In the genomic region with DNA sequence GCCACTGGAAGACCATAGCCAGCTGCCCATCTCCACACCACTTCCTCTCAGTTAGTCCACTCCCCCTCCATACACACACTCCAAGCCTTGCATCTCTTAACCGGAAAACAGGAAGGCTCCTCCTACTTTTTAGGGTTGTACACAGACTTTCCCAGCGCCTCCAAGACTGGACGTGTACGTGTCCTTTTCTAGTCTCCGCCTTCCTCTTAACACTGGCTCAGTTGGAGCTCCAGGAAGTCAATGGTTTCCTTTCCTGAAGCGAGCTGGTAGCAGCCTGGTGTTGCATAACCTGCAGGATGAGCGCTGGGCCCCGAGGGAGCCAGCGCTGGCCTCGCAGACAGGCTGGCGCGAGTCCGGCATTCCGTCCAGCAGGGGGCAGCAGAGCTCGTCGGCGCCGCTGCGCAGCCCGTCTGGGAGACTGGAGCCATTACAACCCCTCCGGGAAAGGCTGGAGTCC, we compare ENCODE assay signal across 8 mouse cellular contexts.
DNase-seq lines count a peak whose midpoint lies in the region; TF ChIP-seq lines count a peak whose summit lies in the region.

No protein-coding gene starts in this region.

- 2% methylated on average over 21 of the region's 21 CpGs for WGBS in macrophage (ENCODE audit: missing documents)

- DNase-seq in adrenal gland, adult (ENCODE audit: inconsistent age in 2 of 2, low spot score in 1 of 2), result peak; percentile 94 to 98
- DNase-seq in embryo, embryonic 10 days (ENCODE audit: low spot score), result peak; percentile 95
- peak; percentile 99 for DNase-seq in gastrocnemius, postnatal 10 days
- DNase-seq in hindlimb bud, embryonic 11.5 days (ENCODE audit: extremely low spot score, low read depth, low spot score), result peak; percentile 57
- DNase-seq in left cerebral cortex, adult 2 months (ENCODE audit: extremely low spot score in 1 of 2, low spot score in 2 of 2), result peak; percentile 93 to 98
- DNase-seq in retina, postnatal 7 days (ENCODE audit: low read depth, low spot score), result peak; percentile 73
- peak; percentile 94 for DNase-seq in urinary bladder, adult 2 months (ENCODE audit: low spot score)

- intact Hi-C loops in left cerebral cortex, adult 2 months (cut with DNase I), result loop anchor here (1.0 to 5.0 kb wide), 6 partner anchors 33 to 625 kb away; a partner anchor contains a TSS

- no peaks in the 10 kb centered on the region for H3K79me2 ChIP-seq in macrophage (ENCODE audit: inconsistent target)

- peak overlapping the region; percentile 18 for H3K4me3 ChIP-seq in left cerebral cortex, adult 2 months
- H3K4me3 ChIP-seq in macrophage (ENCODE audit: inconsistent target), result no peak overlapping the region

- peak overlapping the region; percentile 71 for H3K27ac ChIP-seq in left cerebral cortex, adult 2 months
- H3K27ac ChIP-seq in macrophage, result peak overlapping the region; percentile 15; the same call in 1 of the 2 replicates

- peak; percentile 99 for TF ChIP-seq CTCF in left cerebral cortex, adult 2 months (IDR thresholded peaks at IDR 0.05)

- H3K36me3 ChIP-seq in macrophage (ENCODE audit: inconsistent target), result no peaks in the 10 kb centered on the region
